Mouse (Mus musculus) embryonic fibroblast, embryonic 13.5 days (primary cell): ENCODE measurements at regions not wholly inside any gene's neighbourhood (a gene's known extent, or its start where the extent isn't known, plus 50 kb on each side); places are given as distances from the start of the nearest gene placed in this dataset.

Source experiments
- H3K27ac ChIP-seq: 2 replicates; pipeline ENCODE4 v1.5.1; 2012; ENCODE audit warnings: low read length, control low read depth, inconsistent platforms; ENCODE audit not compliant: insufficient read depth
- H3K4me1 ChIP-seq: 2 replicates; pipeline ENCODE4 v1.6.1; 2011; ENCODE audit warnings: low read length; ENCODE audit not compliant: control insufficient read depth, insufficient read depth
- H3K4me3 ChIP-seq: 2 replicates; pipeline ENCODE4 v1.5.1; 2011; ENCODE audit warnings: mild to moderate bottlenecking, control low read depth, low read length; ENCODE audit not compliant: insufficient read depth
- CTCF ChIP-seq: IDR thresholded peaks from 2 replicates; pipeline ENCODE4 v1.5.1; 2011; ENCODE audit warnings: mild to moderate bottlenecking, control low read depth, low read length, moderate library complexity, borderline replicate concordance; ENCODE audit not compliant: insufficient read depth
- POLR2A ChIP-seq: IDR thresholded peaks from 2 replicates; pipeline ENCODE4 v1.6.1; 2011; ENCODE audit warnings: low read depth, mild to moderate bottlenecking, control low read depth, low read length, moderate library complexity

DNA sequence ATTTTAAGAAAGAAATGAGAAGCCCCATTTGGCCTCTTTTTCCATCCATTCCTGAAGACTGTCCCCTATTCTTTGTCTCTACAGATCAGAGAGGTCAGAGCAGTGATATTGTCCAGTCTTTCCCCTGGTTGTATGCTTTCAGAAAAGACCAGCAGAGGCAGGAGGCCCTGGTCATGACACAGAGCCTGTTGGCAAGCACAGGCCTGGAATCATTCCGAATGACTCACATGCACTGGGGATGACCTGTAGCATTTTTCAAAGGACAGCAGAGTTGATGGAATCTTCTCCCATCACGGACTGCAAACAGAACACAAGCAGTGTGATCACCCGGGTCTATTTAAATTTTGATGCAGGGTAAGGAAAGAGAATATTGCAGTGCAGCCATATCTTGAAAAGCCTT, 50.2 kb upstream of the Nxt1 start:
- H3K4me1 ChIP-seq = no peaks in the 10 kb centered on the region
- no peak overlapping the region for H3K4me3 ChIP-seq
- TF ChIP-seq CTCF = no peak
- TF ChIP-seq POLR2A = no peak
- H3K27ac ChIP-seq = no peak overlapping the region

DNA sequence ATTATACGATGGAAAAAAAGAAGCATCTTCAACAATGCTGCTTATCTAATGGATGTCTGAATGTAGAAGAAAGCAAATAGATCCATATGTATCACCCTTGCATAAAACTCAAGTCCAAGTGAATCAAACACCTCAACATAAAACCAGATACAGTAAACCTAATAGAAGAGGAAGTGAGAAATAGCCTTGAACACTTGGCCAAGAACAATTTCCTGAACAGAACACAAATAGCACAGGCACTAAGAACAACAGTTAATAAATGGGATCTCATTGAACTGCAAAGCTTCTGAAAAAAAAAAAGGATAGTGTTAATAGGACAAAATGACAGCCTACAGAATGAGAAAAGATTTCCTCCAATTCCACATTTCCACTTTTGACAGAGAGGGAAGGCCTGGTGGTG, 60.5 kb upstream of the Nxt1 start:
- Histone ChIP-seq H3K4me1 (no peaks in the 10 kb centered on the region), H3K27ac (no peak overlapping the region), H3K4me3 (no peak overlapping the region)
- no peak for TF ChIP-seq CTCF
- TF ChIP-seq POLR2A = no peak

DNA sequence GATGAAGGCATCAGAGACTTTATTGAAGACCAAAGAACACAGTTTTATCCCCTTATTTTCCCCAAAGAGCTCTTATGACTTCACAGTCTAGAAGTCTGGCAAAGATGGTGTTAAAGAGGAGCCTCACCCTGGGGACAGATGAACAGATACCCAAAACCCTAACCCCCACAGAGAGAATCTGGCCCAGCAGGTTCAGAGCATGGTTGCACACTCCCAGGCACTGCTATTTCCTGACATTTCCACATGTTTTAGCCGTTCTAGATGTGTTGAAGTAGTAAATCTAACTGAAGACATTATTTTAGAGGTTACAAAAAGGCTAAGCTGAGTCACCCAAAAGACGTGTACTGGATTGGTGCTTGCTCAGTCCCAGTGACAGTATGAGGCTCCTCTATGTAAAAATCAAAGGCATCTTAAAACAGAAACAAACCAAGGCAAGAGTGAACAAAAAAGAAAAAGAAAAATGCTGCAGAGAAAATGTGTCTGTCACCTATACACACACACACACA, 66.9 kb upstream of the Nxt1 start:
- peaks cover 4% of the 10 kb centered on the region; the same call in 1 of the 2 replicates for H3K4me1 ChIP-seq
- H3K27ac ChIP-seq = no peak overlapping the region
- H3K4me3 ChIP-seq = no peak overlapping the region
- no peak for TF ChIP-seq CTCF
- TF ChIP-seq POLR2A = no peak

DNA sequence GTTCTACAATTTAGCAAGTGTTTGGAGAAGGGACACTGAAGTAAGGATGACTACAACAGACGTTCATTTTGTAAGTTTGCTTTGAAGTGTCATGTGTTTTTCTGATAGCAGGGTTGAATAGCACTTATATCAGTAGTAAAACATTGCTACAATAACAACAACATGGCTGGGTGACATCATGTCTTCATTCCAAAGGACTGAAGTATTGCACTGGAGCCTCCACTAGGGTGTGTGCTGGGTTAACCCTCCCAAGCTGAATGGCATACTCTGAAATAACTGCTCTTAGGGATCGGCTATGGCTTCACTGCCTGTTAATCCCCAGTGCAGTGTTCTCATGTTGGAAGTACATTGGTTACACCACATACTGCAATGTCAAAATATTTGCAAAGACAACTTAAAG, 68.5 kb upstream of the Nxt1 start:
- Histone ChIP-seq H3K4me1 (peaks cover 10% of the 10 kb centered on the region; the same call in 1 of the 2 replicates), H3K27ac (no peak overlapping the region), H3K4me3 (no peak overlapping the region)
- TF ChIP-seq CTCF (no peak), POLR2A (no peak)

DNA sequence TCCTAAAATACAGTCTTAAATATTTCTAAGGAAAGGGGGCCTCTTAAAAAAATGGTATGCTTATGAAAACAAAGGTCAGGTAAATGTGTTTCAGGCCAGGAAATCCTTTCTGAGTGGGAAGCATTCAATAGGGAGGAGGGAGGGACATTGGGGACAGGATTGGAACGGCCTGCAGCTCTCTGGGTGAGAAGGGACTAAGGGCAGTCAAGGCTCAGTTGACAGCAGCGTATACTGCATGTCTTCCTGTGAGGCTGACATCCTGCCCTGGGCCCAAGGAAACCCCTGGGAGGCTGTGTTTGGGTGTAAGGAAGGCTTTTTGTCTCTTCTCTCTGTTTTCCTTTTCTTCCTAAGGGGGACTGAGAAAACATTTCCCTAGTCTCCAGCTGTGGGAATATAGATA, 69.1 kb upstream of the Nxt1 start:
- TF ChIP-seq POLR2A = no peak
- Histone ChIP-seq H3K4me3 (no peak overlapping the region), H3K4me1 (peaks cover 10% of the 10 kb centered on the region; the same call in 1 of the 2 replicates), H3K27ac (no peak overlapping the region)

DNA sequence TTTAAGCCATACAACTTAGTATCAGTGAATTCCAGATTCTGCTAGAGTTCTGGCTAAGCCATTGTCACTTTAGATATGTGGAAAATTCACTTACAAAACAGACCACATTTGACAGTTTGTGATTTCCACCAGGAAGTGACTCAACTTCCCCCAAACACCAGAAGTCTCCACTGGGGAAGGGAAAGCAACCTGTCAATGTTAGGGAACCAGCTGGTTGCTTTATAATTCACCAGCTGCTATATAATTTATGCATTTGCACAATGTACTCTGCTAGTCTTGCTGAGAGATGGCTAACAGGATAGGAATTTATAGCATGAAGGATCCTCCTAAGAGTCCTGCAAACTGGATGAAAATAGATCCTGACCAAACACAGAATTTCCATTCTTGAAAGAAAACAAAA, 72.9 kb upstream of the Nxt1 start:
- H3K4me1 ChIP-seq = peaks cover 12% of the 10 kb centered on the region
- H3K4me3 ChIP-seq = no peak overlapping the region
- H3K27ac ChIP-seq = 0 out of 2 replicates have a peak overlapping the region, but pooled peaks have one; percentile 11
- TF ChIP-seq POLR2A (no peak), CTCF (no peak)

DNA sequence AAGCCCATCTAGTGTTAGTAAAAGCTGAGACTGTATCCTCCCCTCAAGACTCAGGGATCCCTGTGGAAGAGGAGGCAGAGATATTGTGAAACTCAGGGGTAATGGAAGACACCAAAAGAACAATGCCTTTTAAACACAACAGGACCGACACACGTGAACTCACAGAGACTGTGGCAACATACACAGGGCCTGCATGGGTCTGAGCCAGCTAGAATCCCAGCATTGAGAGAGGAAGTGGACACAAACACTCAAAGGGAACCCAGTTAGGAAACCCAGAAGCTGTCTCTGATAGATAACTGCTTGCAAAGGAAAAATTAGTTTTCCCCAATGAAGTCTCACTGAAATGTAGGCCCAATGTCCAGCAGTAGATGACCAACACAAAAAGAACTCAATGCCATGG, 75.4 kb upstream of the Nxt1 start:
- peaks cover 12% of the 10 kb centered on the region for H3K4me1 ChIP-seq
- TF ChIP-seq CTCF = no peak

DNA sequence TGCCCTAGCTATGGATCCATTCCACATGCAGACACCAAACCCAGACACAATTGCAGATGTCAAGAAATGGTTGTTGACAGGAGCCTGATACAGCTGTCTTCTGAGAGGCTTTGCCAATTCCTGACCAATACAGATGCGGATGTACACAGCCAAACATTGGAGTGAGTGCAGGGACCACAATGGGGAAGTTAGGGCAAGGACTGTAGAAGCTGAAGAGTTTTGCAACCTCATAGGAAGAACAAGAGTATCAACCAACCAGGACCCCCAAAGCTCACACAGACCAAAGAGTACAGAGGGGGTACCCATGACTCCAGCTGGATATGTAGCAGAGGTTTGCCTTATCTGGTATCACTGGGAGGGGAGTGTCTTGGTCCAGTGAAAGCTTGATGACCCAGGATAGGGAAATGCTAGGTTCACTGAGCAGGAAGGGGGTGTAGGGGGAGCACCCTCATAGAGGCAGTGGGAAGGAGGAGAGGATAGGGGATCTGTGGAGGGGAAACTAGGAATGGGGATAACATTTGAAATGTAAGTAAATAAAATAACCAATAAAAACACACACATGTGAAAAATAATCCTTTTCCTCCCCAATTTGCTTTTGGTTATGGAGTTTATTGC, 86.6 kb upstream of the Nxt1 start:
- Histone ChIP-seq H3K4me3 (no peak overlapping the region), H3K27ac (no peak overlapping the region), H3K4me1 (no peaks in the 10 kb centered on the region)
- TF ChIP-seq POLR2A (no peak), CTCF (no peak)

More for the DNA sequence above, 75.4 kb upstream of the Nxt1 start:
- H3K4me3 ChIP-seq = no peak overlapping the region
- H3K27ac ChIP-seq = no peak overlapping the region

DNA sequence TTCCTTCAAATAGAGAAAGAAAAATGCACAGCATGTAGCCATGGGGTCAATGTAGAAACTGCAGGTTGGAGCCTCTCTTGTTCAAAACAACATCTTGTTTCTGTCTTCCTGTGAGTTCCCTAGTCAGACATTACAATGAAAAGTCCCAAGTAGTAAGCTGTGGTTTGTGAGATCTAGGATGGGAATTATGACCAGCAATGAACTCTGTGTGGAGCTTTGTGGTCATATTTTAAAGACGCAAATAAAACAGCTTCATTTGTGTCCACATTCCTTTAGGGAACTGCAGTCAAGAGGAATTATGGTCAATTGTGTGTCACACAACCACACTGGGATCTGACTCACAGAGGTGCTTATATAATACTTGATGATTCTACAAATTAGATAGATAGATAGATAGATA, 90.2 kb upstream of the Nxt1 start:
- H3K27ac ChIP-seq = no peak overlapping the region
- TF ChIP-seq CTCF (no peak), POLR2A (no peak)
- H3K4me3 ChIP-seq = no peak overlapping the region
- H3K4me1 ChIP-seq = no peaks in the 10 kb centered on the region

DNA sequence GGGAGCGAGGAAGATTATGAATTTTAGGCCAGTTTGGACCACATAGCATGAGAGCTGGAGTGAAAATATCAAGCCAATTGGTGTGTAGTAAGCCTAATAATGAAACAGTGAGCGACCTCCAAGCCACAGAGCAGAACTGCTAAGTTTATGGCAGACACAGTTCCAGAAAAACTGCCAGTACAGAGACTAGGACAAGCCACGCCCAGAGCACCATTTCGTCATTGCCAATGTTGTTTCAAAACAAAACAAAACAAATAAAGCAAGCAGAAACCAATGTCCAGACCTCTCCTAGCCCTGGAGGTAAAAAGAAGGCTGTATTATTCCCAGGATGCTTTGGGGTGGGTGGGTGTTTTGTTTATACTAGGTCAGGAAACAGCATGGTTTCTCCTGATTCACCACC, 90.7 kb upstream of the Nxt1 start:
- TF ChIP-seq POLR2A (no peak), CTCF (no peak)
- Histone ChIP-seq H3K4me3 (no peak overlapping the region), H3K27ac (no peak overlapping the region)

More for the DNA sequence above, 90.7 kb upstream of the Nxt1 start:
- no peaks in the 10 kb centered on the region for H3K4me1 ChIP-seq
